Mouse (Mus musculus) liver, postnatal 0 days (tissue): ENCODE measurements around the gene Efcab5. TPM values are rescaled to one million over a fixed set of nuclear protein-coding genes. Genes with fewer than 3 reads are reported as not detected.

Experiments
- ATAC-seq: fragments of 200-750 bp; cut with Nextera tagmentation; 2 replicates; pipeline ENCODE4 v1.8.0; 2017; ENCODE audit warnings: mild to moderate bottlenecking, moderate library complexity
- DNase-seq: peaks from one replicate; pipeline ENCODE4 v3.0.0-alpha.2; 2016
- H3K27ac ChIP-seq: fragments of 300-500 bp; sonication (generic); 2 replicates; pipeline ENCODE4 v1.5.1; 2014; ENCODE audit warnings: antibody characterized with exemption, moderate library complexity, mild to moderate bottlenecking, low read depth
- H3K27me3 ChIP-seq: fragments of 300-500 bp; sonication (generic); 2 replicates; pipeline ENCODE4 v1.6.1; 2014; ENCODE audit warnings: low read length, control low read depth, mixed read lengths; ENCODE audit not compliant: insufficient read depth
- H3K36me3 ChIP-seq: fragments of 300-500 bp; sonication (generic); replicated peaks from 2 replicates; pipeline ENCODE4 v1.6.1; 2014; ENCODE audit warnings: mild to moderate bottlenecking, control low read depth, low read length, moderate library complexity, mixed read lengths; ENCODE audit not compliant: insufficient read depth
- H3K4me1 ChIP-seq: fragments of 300-500 bp; sonication (generic); 2 replicates; pipeline ENCODE4 v1.6.1; 2014; ENCODE audit warnings: antibody characterized with exemption, mild to moderate bottlenecking, control low read depth; ENCODE audit not compliant: insufficient read depth
- H3K4me2 ChIP-seq: fragments of 300-500 bp; sonication (generic); 2 replicates; pipeline ENCODE4 v1.6.1; 2014; ENCODE audit warnings: low read depth, mild to moderate bottlenecking, low read length, moderate library complexity, mixed read lengths
- H3K4me3 ChIP-seq: fragments of 300-500 bp; sonication (generic); 2 replicates; pipeline ENCODE4 v1.5.1; 2014; ENCODE audit warnings: low read depth, low read length
- H3K9ac ChIP-seq: fragments of 300-500 bp; sonication (generic); replicated peaks from 2 replicates; pipeline ENCODE4 v1.6.1; 2014; ENCODE audit warnings: mild to moderate bottlenecking, moderate library complexity
- H3K9me3 ChIP-seq: fragments of 300-500 bp; sonication (generic); 2 replicates; pipeline ENCODE4 v1.6.1; 2016; ENCODE audit warnings: mild to moderate bottlenecking, control low read depth, low read length, mixed read lengths
- CTCF ChIP-seq: sonication (generic); IDR thresholded peaks from 2 replicates; pipeline ENCODE4 v1.5.1; 2016; ENCODE audit warnings: antibody characterized with exemption, low read depth
- EP300 ChIP-seq: IDR thresholded peaks from 2 replicates; pipeline ENCODE4 v1.6.1; 2016; ENCODE audit warnings: antibody characterized with exemption, low read depth, mild to moderate bottlenecking
- WGBS: fragments of 180-500 bp; shearing (Covaris S2); extraction: QIAGEN DNeasy Blood & Tissue Kit; methylation state at CpG from one replicate; pipeline ENCODE4 v1.1.7; 2014; ENCODE audit not compliant: insufficient replicate concordance; 5-methylcytosine and 5-hydroxymethylcytosine counted together
- polyA plus RNA-seq: library from polyadenylated mRNA; unstranded; fragments of >200 nt; fragmentation: Nextera tagmentation; extraction: Ambion mirVana; gene quantifications from 2 replicates; pipeline ENCODE4 v1.2.1, GENCODE M21; 2015

The Efcab5 gene
- polyA plus RNA-seq, 1 experiment from 2014 or later: 0.16 TPM

- Histone ChIP-seq H3K27ac (no peak overlapping the region), H3K9ac (no peak overlapping the region), H3K4me1 (no peaks in the 10 kb centered on the region), H3K4me2 (no peak overlapping the region), H3K36me3 (no peaks in the 10 kb centered on the region), H3K9me3 (no peaks in the 10 kb centered on the region), H3K27me3 (0 out of 2 replicates have a peak, but pooled peaks cover 2% of the 10 kb centered on the region), H3K4me3 (no peak overlapping the region)
- TF ChIP-seq EP300 (no peak), CTCF (no peak)
- DNase-seq (no peak), ATAC-seq (no peak)
- WGBS: 68% methylated on average over 10 of the region's 10 CpGs
These were observed 93.6 kb downstream of the Efcab5 start for GRCm38 (mm10) chr11:77095206-77095605.

- Histone ChIP-seq H3K27ac (no peak overlapping the region), H3K4me1 (no peaks in the 10 kb centered on the region), H3K36me3 (no peaks in the 10 kb centered on the region), H3K4me2 (no peak overlapping the region), H3K27me3 (0 out of 2 replicates have a peak, but pooled peaks cover 2% of the 10 kb centered on the region), H3K4me3 (no peak overlapping the region), H3K9me3 (no peaks in the 10 kb centered on the region), H3K9ac (no peak overlapping the region)
- no peak for DNase-seq
- no peak for ATAC-seq
- 68% methylated on average over 8 of the region's 8 CpGs for WGBS
- no peak for TF ChIP-seq EP300
- no peak for TF ChIP-seq CTCF
These were observed 94.6 kb downstream of the Efcab5 start for GRCm38 (mm10) chr11:77094136-77094535.

- H3K4me3 ChIP-seq: peak overlapping the region; percentile 25; the same call in 1 of the 2 replicates
- no peaks in the 10 kb centered on the region for H3K9me3 ChIP-seq
- ATAC-seq: no peak
- H3K27me3 ChIP-seq: 0 out of 2 replicates have a peak, but pooled peaks cover 2% of the 10 kb centered on the region
- 1% methylated on average over 11 of the region's 11 CpGs for WGBS
- H3K27ac ChIP-seq: no peak overlapping the region
- no peaks in the 10 kb centered on the region for H3K4me1 ChIP-seq
- no peaks in the 10 kb centered on the region for H3K36me3 ChIP-seq
- DNase-seq: peak; percentile 57
- H3K9ac ChIP-seq: no peak overlapping the region
- peak overlapping the region; percentile 56; the same call in 1 of the 2 replicates for H3K4me2 ChIP-seq
- TF ChIP-seq CTCF (peak; percentile 62), EP300 (no peak)
These were observed 95.6 kb downstream of the Efcab5 start for GRCm38 (mm10) chr11:77093208-77093607.

- no peak for DNase-seq
- TF ChIP-seq EP300: no peak
- TF ChIP-seq CTCF: no peak
- Histone ChIP-seq H3K4me2 (no peak overlapping the region), H3K4me1 (no peaks in the 10 kb centered on the region), H3K27me3 (0 out of 2 replicates have a peak, but pooled peaks cover 2% of the 10 kb centered on the region), H3K9me3 (no peaks in the 10 kb centered on the region), H3K27ac (no peak overlapping the region), H3K9ac (no peak overlapping the region), H3K4me3 (no peak overlapping the region), H3K36me3 (no peaks in the 10 kb centered on the region)
- ATAC-seq: no peak
- whole genome bisulfite sequencing: 58% methylated on average over 2 of the region's 2 CpGs
These were observed 99.6 kb downstream of the Efcab5 start for GRCm38 (mm10) chr11:77089162-77089561.

GRCm38 (mm10) chr11:77087004-77087403 is 101.8 kb downstream of the Efcab5 start:
- H3K27ac ChIP-seq: no peak overlapping the region
- no peaks in the 10 kb centered on the region for H3K4me1 ChIP-seq
- TF ChIP-seq CTCF (no peak), EP300 (no peak)
- H3K27me3 ChIP-seq: no peaks in the 10 kb centered on the region
- no peak overlapping the region for H3K4me3 ChIP-seq
- no peak for ATAC-seq
- no peak for DNase-seq
- no peaks in the 10 kb centered on the region for H3K36me3 ChIP-seq
- H3K4me2 ChIP-seq: no peak overlapping the region
- 63% methylated on average over 2 of the region's 2 CpGs for WGBS
- no peaks in the 10 kb centered on the region for H3K9me3 ChIP-seq
- H3K9ac ChIP-seq: no peak overlapping the region

GRCm38 (mm10) chr11:77084001-77084682 is 104.6 kb downstream of the Efcab5 start:
- 46% methylated on average over 5 of the region's 5 CpGs for WGBS
- Histone ChIP-seq H3K4me1 (no peaks in the 10 kb centered on the region), H3K9me3 (no peaks in the 10 kb centered on the region), H3K27me3 (no peaks in the 10 kb centered on the region), H3K27ac (no peak overlapping the region), H3K36me3 (no peaks in the 10 kb centered on the region), H3K4me2 (no peak overlapping the region), H3K4me3 (no peak overlapping the region), H3K9ac (no peak overlapping the region)
- DNase-seq (no peak), ATAC-seq (no peak)
- TF ChIP-seq CTCF (no peak), EP300 (no peak)
